Mouse (Mus musculus): Measurements from ENCODE around the gene Wwc2. TPM values are rescaled to one million over a fixed set of nuclear protein-coding genes. Genes with fewer than 3 reads are reported as not detected.

The Wwc2 gene
- polyA plus RNA-seq (2015; fragmentation: Nextera tagmentation; extraction: Ambion mirVana): 5.6 and 5.9 TPM in 2 replicates

DNA sequence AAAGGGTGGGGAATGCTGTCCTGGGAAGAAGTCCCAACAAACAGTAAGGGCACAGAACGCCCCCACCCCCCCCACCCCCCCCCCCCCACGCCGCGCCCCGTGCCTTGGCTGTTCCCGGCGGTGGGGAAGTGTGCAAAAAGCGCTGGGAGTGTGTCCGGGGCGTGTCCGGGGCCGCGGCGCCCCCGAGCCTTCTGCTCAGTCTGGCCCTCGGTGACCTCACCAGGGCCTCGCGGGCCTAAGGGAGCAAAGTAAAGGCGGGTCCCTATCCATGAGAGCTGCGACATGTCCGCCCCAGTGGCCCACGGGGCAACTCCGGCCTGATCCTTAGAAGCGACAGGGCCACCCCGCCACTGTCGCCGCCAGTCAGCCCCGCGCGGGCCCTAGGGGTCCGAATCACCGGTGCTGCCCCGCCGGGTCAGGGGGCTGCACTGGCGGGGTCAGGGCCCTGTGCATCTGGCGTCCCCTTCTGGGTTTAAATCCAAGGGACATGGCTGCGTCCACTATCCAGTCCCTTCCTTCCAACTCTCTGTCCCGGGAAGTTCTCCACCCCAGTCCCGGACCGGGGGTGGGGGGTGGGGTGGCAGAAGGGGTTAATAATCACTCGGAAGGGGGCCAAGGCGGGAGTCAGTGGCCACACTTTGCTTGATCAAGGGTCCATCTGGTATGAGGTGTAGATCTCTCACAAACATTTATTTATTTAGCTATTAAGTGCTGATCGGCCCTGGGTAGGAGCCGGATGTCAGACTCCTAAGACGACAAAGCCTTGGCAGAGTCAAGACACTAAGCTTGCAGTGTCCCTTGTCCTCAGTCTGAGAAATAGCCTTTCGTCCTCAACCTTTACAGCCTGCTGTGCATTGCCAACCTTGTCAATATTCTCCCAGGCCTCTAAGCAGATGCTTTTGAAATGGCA, at the start of gene Wwc2:
Gene Wwc2, minus strand, starts transcription at position 14 of the 910 bp plus-strand sequence.
- Histone ChIP-seq H3K4me2 (peak within 1 kb of the TSS; percentile 96), H3K4me3 (peak within 1 kb of the TSS; percentile 68), H3K4me1 (peaks cover 26% of the 10 kb centered on the region), H3K9ac (peak within 1 kb of the TSS; percentile 67), H3K9me3 (no peaks in the 10 kb centered on the region), H3K27ac (peak within 1 kb of the TSS; percentile 81), H3K27me3 (replicated peaks) (no peaks in the 10 kb centered on the region), H3K36me3 (replicated peaks) (no peaks in the 10 kb centered on the region)
- 2% methylated on average over 35 of the region's 46 CpGs for WGBS
- peak; percentile 51 for ATAC-seq (replicated peaks)

- H3K4me2 ChIP-seq: no peak overlapping the region
- no peaks in the 10 kb centered on the region for H3K9me3 ChIP-seq
- no peak overlapping the region for H3K4me3 ChIP-seq
- no peak overlapping the region for H3K27ac ChIP-seq
- H3K4me1 ChIP-seq: no peaks in the 10 kb centered on the region
- no peaks in the 10 kb centered on the region for H3K27me3 ChIP-seq (replicated peaks)
- ATAC-seq (replicated peaks): no peak
- no peaks in the 10 kb centered on the region for H3K36me3 ChIP-seq (replicated peaks)
- 73% methylated on average over 7 of the region's 7 CpGs for WGBS
- H3K9ac ChIP-seq: no peak overlapping the region
Measured at GRCm38 (mm10) chr8:48038261-48038934, 47.7 kb upstream of the Wwc2 start.

GRCm38 (mm10) chr8:48032046-48032445, 41.3 kb upstream of the Wwc2 start:
- no peak for ATAC-seq (replicated peaks)
- H3K9ac ChIP-seq: no peak overlapping the region
- WGBS: 56% methylated on average over 2 of the region's 2 CpGs
- no peaks in the 10 kb centered on the region for H3K27me3 ChIP-seq (replicated peaks)
- no peak overlapping the region for H3K4me2 ChIP-seq
- H3K4me1 ChIP-seq: no peaks in the 10 kb centered on the region
- no peaks in the 10 kb centered on the region for H3K36me3 ChIP-seq (replicated peaks)
- no peak overlapping the region for H3K27ac ChIP-seq
- H3K9me3 ChIP-seq: no peaks in the 10 kb centered on the region
- H3K4me3 ChIP-seq: no peak overlapping the region

DNA sequence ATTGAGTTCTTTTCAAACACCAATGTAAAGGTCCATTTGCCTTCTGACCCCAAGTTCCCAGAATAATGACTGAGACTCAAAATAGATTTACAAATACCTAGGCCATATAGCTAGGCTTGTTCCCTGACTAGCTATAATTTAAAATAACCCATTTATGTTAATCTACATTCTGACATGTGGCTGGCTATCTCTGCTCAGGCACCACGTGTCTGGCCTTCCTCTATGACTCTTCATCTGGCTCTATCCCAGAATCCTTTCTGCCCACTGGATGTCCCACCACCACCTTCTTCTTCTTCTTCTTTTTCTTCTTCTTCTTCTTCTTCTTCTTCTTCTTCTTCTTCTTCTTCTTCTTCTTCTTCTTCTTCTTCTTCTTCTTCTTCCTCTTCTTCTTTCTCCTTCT, 39.9 kb upstream of the Wwc2 start:
- H3K27me3 ChIP-seq (replicated peaks): no peaks in the 10 kb centered on the region
- H3K9me3 ChIP-seq: no peaks in the 10 kb centered on the region
- H3K27ac ChIP-seq: no peak overlapping the region
- H3K36me3 ChIP-seq (replicated peaks): no peaks in the 10 kb centered on the region
- WGBS: 73% methylated on average over 1 of the region's 1 CpGs
- no peak overlapping the region for H3K4me3 ChIP-seq
- H3K4me1 ChIP-seq: no peaks in the 10 kb centered on the region
- no peak overlapping the region for H3K4me2 ChIP-seq
- no peak for ATAC-seq (replicated peaks)
- H3K9ac ChIP-seq: no peak overlapping the region

DNA sequence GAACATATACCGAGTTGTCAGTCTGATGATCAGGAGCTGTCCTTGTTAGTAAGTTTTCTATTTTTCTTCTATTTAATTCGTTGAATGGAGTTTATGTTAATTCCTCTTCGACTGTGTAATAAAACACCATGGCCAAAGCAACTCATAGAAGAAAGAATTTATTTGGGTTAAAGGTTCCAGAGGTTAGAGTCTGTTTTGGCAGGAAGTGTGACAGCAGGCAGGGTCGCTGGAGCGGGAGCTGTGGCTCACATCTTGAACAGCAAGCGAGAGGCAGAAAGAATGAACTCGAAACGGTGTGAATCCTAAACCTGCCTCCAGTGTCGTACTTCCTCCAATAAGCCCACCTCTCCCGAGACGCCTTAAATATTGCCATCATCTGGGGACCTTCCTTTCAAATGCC, 36.1 kb upstream of the Wwc2 start:
- H3K27me3 ChIP-seq (replicated peaks): no peaks in the 10 kb centered on the region
- WGBS: 70% methylated on average over 11 of the region's 11 CpGs
- H3K4me1 ChIP-seq: no peaks in the 10 kb centered on the region
- no peak overlapping the region for H3K4me2 ChIP-seq
- H3K9ac ChIP-seq: no peak overlapping the region
- no peaks in the 10 kb centered on the region for H3K9me3 ChIP-seq
- ATAC-seq (replicated peaks): no peak
- no peaks in the 10 kb centered on the region for H3K36me3 ChIP-seq (replicated peaks)
- H3K27ac ChIP-seq: no peak overlapping the region
- no peak overlapping the region for H3K4me3 ChIP-seq

DNA sequence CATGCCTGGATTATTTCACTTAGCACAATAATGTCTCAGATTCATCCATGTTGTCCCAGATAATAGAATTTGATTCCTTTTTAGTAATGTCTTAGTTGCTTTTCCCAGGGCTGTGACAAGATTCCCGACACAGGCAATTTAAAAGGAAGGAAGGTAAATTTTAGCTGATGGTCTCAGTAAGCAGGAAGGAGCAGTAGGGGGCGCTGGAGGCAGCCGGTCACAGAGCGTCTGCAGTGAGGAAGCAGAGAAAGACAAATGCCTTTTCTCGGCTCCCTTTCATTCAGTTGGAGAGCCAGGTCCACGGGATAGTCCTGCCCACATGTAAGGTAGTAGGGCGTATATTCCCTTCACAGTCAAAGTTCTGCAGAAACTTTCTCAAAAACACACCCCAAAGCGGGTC, 32.5 kb upstream of the Wwc2 start:
- Histone ChIP-seq H3K4me1 (no peaks in the 10 kb centered on the region), H3K27ac (no peak overlapping the region), H3K4me3 (no peak overlapping the region), H3K9ac (no peak overlapping the region), H3K4me2 (no peak overlapping the region), H3K27me3 (replicated peaks) (no peaks in the 10 kb centered on the region), H3K36me3 (replicated peaks) (no peaks in the 10 kb centered on the region), H3K9me3 (no peaks in the 10 kb centered on the region)
- WGBS: 69% methylated on average over 8 of the region's 8 CpGs
- no peak for ATAC-seq (replicated peaks)

GRCm38 (mm10) chr8:48019737-48020136, 29.0 kb upstream of the Wwc2 start:
- Histone ChIP-seq H3K4me2 (no peak overlapping the region), H3K27ac (no peak overlapping the region), H3K4me3 (no peak overlapping the region), H3K27me3 (replicated peaks) (no peaks in the 10 kb centered on the region), H3K9me3 (no peaks in the 10 kb centered on the region), H3K36me3 (replicated peaks) (no peaks in the 10 kb centered on the region), H3K4me1 (no peaks in the 10 kb centered on the region), H3K9ac (no peak overlapping the region)
- no peak for ATAC-seq (replicated peaks)
- WGBS: 92% methylated on average over 2 of the region's 2 CpGs

- 22% methylated on average over 8 of the region's 8 CpGs for WGBS
- H3K27me3 ChIP-seq (replicated peaks): no peaks in the 10 kb centered on the region
- no peak overlapping the region for H3K9ac ChIP-seq
- H3K4me2 ChIP-seq: no peak overlapping the region
- no peaks in the 10 kb centered on the region for H3K4me1 ChIP-seq
- H3K9me3 ChIP-seq: no peaks in the 10 kb centered on the region
- no peak for ATAC-seq (replicated peaks)
- no peak overlapping the region for H3K27ac ChIP-seq
- no peaks in the 10 kb centered on the region for H3K36me3 ChIP-seq (replicated peaks)
- H3K4me3 ChIP-seq: no peak overlapping the region
Measured at GRCm38 (mm10) chr8:48016538-48016937, 25.8 kb upstream of the Wwc2 start.

DNA sequence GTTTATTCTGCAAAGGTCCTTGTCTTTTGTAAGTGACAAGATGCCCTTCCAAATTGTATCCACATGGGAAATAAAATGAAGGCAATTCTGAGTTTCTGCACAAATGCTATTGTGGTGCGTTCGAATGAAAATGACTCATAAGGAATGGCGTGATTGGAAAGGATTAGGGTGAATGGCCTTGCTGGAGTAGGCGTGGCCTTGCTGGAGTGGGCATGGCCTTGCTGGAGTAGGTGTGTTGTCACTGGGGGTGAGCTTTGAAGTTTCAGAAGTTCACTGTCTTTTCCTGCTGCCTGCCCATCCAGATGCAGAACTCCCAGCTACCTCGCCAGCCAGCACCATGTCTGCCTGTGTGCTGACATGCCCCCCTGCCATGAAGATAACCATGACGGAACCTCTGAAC, 23.7 kb upstream of the Wwc2 start:
- H3K9ac ChIP-seq: no peak overlapping the region
- no peaks in the 10 kb centered on the region for H3K9me3 ChIP-seq
- H3K4me2 ChIP-seq: no peak overlapping the region
- no peak overlapping the region for H3K4me3 ChIP-seq
- H3K4me1 ChIP-seq: no peaks in the 10 kb centered on the region
- no peaks in the 10 kb centered on the region for H3K27me3 ChIP-seq (replicated peaks)
- no peak for ATAC-seq (replicated peaks)
- WGBS: 87% methylated on average over 6 of the region's 6 CpGs
- H3K36me3 ChIP-seq (replicated peaks): no peaks in the 10 kb centered on the region
- H3K27ac ChIP-seq: no peak overlapping the region

GRCm38 (mm10) chr8:48013281-48013680, 22.6 kb upstream of the Wwc2 start:
- WGBS: 94% methylated on average over 9 of the region's 9 CpGs
- no peak for ATAC-seq (replicated peaks)
- no peaks in the 10 kb centered on the region for H3K36me3 ChIP-seq (replicated peaks)

DNA sequence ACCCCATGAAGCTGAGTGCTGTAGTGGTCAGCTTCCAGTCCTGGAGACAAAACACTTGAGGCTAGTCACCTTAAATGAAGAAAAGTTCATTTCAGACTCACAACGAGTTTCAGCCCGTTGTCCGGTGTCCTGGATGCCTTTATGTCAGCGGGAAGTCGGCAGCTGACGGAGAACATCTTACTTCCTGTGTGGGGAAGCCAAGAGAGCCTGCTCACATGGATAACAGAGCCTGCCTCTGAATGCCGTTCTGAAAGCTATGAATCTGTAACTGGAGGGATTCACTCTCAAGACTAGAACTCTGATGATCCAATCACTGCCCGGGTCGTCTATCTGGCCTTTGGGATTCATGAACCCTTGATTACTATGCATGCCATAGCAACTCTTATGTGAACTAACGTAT, 21.1 kb upstream of the Wwc2 start:
- no peak overlapping the region for H3K4me3 ChIP-seq
- no peak overlapping the region for H3K4me2 ChIP-seq
- no peaks in the 10 kb centered on the region for H3K9me3 ChIP-seq
- 83% methylated on average over 10 of the region's 10 CpGs for WGBS
- no peak for ATAC-seq (replicated peaks)
- H3K9ac ChIP-seq: no peak overlapping the region
- H3K27ac ChIP-seq: no peak overlapping the region
- H3K36me3 ChIP-seq (replicated peaks): no peaks in the 10 kb centered on the region
- no peaks in the 10 kb centered on the region for H3K4me1 ChIP-seq
- H3K27me3 ChIP-seq (replicated peaks): no peaks in the 10 kb centered on the region

More at GRCm38 (mm10) chr8:48013281-48013680, 22.6 kb upstream of the Wwc2 start:
- Histone ChIP-seq H3K4me3 (no peak overlapping the region), H3K27me3 (replicated peaks) (no peaks in the 10 kb centered on the region), H3K27ac (no peak overlapping the region), H3K9me3 (no peaks in the 10 kb centered on the region), H3K9ac (no peak overlapping the region), H3K4me1 (no peaks in the 10 kb centered on the region), H3K4me2 (no peak overlapping the region)

DNA sequence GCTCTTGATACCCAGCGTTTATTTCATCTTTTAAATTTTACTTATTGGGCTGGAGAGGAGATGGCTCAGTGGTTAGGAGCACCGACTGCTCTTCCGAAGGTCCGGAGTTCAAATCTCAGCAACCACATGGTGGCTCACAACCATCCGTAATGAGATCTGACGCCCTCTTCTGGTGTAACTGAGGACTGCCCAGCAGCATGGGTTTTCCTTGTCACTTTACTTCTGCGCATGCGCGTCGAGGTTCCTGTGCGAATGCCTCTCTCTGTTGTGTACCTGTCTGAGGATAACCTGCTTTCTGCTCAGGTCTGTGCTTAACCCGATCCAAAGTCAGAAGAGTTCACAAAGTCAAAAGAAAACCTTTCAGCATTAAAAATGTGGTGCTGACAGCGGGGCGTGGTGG, 20.3 kb upstream of the Wwc2 start:
- Histone ChIP-seq H3K9ac (no peak overlapping the region), H3K4me2 (no peak overlapping the region), H3K9me3 (no peaks in the 10 kb centered on the region), H3K27ac (no peak overlapping the region), H3K4me3 (no peak overlapping the region), H3K27me3 (replicated peaks) (no peaks in the 10 kb centered on the region), H3K36me3 (replicated peaks) (no peaks in the 10 kb centered on the region), H3K4me1 (no peaks in the 10 kb centered on the region)
- 83% methylated on average over 14 of the region's 14 CpGs for WGBS
- no peak for ATAC-seq (replicated peaks)

Data from midbrain, embryonic 15.5 days (tissue).